Mouse (Mus musculus) lung, postnatal 0 days (tissue): ENCODE measurements at regions not wholly inside any gene's neighbourhood (a gene's known extent, or its start where the extent isn't known, plus 50 kb on each side); places are given as distances from the start of the nearest gene placed in this dataset.

Experiments used
- CTCF ChIP-seq: IDR thresholded peaks from 2 replicates; pipeline ENCODE4 v1.5.1; 2016; ENCODE audit warnings: antibody characterized with exemption, mild to moderate bottlenecking
- EP300 ChIP-seq: IDR thresholded peaks from 2 replicates; pipeline ENCODE4 v1.6.1; 2016; ENCODE audit warnings: antibody characterized with exemption, mild to moderate bottlenecking, control low read depth

GRCm38 (mm10) chr12:77786678-77787077 is 407.4 kb upstream of the Gm6657 start:
- TF ChIP-seq CTCF (no peak), EP300 (no peak)
